Mouse (Mus musculus): ENCODE results near the gene 0610030E20Rik.

0610030E20Rik gene

GRCm38 (mm10) chr6:72396837-72397251 is 49.7 kb downstream of the 0610030E20Rik start:
- no peak for DNase-seq

GRCm38 (mm10) chr6:72399967-72400366 is 52.9 kb downstream of the 0610030E20Rik start:
- no peak for DNase-seq

DNA sequence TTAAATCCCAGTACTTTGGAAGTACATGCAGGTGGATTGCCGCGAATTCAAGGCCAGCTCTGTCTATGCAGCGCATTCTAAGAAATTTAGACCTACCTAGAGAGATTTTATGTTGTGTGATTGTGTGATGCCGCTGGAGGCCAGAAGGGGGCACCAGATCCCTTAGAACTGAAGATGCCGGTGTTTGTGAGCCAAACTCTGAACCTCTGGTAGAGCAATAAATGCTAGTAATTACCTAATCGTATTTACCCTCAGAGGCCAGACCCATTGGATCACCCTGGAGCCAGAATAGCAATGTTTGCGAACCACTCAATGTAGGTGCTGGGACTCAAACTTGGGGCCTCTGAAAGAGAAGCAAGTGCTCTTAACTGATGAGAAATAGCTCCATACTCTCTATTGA is 54.8 kb downstream of the 0610030E20Rik start:
- DNase-seq, result peak; percentile 79

All from right cerebral cortex, postnatal 4 days (tissue).